Mouse (Mus musculus) layer of hippocampus, postnatal 25 days (tissue): ENCODE measurements around the gene Tgm3. TPM values are rescaled to one million over a fixed set of nuclear protein-coding genes. Genes with fewer than 3 reads are reported as not detected.

Experiments used
- DNase-seq, 2 experiments: peaks; one replicate each; pipeline ENCODE4 v3.0.0; 2022; ENCODE audit warnings: mixed read lengths in 2 of 2, low spot score in 1 of 2; ENCODE audit errors: extremely low spot score in 1 of 2
- microRNA-seq, 2 experiments: library from miRNA; unstranded; fragments of <30 nt; microRNA quantifications; one replicate each; pipeline ENCODE4 v1.2.0; 2021
- total RNA-seq, 2 experiments: library from RNA; stranded (reverse); gene quantifications; 2 replicates each; pipeline ENCODE4 v1.2.3; 2021

The Tgm3 gene
- total RNA-seq, 2 experiments from 2014 or later, result 0.35 to 0.42 TPM

- DNase-seq, result peak in 1 of 2 experiments; percentile 46
These were observed 56.1 kb downstream of the Tgm3 start for GRCm38 (mm10) chr2:130068228-130068627.

DNA sequence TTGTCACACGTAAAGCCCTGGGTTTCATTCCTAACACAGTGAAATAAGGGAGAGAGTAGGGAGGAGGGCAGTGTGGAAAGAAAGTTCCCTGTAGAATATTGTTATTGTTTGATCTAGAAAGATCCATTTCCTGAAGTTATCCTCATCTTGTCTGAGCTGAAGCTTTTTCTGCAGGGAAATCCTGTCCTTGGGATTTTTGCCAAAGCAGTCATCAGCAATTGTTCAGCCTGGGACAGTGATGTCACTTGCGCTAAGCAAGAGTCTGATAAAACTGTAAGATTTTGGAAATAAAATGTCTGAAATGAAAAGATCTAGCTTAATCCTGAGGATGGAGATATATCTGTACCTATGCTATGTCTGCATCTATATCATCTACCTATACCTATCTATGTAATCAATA, 58.2 kb downstream of the Tgm3 start:
- no peak for DNase-seq

Small RNA genes within 50 kb of the gene (microRNA-seq; reads per million reads assigned to microRNA genes)
- gene Mir6339, result 0 reads per million in 2 experiments

Other genes starting within 250 kb of the Tgm3 start
- 10 to 100 TPM; 26.1 to 26.2 TPM for gene Stk35, start 211.8 kb upstream of the Tgm3 start, total RNA-seq
- gene Tgm6, start 100.1 kb downstream of the Tgm3 start, total RNA-seq, result under 1 TPM; 0.16 to 0.17 TPM
- 100 to 1,000 TPM; 101 to 123 TPM for gene Snrpb, start 167.1 kb downstream of the Tgm3 start, total RNA-seq
- gene Tmc2, start 182.8 kb downstream of the Tgm3 start, total RNA-seq, result under 1 TPM in 1 of 2 experiments, not detected in 1; 0.12 TPM